Mouse (Mus musculus): ENCODE measurements around the gene Smco2.

Smco2 gene

GRCm38 (mm10) chr6:146850050-146850449 lies at the start of gene Smco2:
Smco2 (plus strand) TSS chr6:146850104.
- in situ Hi-C loops (cut with MseI, MboI), result no loop called here

GRCm38 (mm10) chr6:146809991-146810390 lies 39.9 kb upstream of the Smco2 start:
- in situ Hi-C loops (cut with MseI, MboI), result no loop called here

- in situ Hi-C loops (cut with MseI, MboI), result no loop called here
These were observed 36.9 kb upstream of the Smco2 start for GRCm38 (mm10) chr6:146813007-146813406.

- in situ Hi-C loops (cut with MseI, MboI), result no loop called here
These were observed 29.5 kb upstream of the Smco2 start for GRCm38 (mm10) chr6:146820177-146820965.

GRCm38 (mm10) chr6:146821958-146822357 lies 27.9 kb upstream of the Smco2 start:
- in situ Hi-C loops (cut with MseI, MboI), result no loop called here

GRCm38 (mm10) chr6:146824727-146825486 lies 25.0 kb upstream of the Smco2 start:
- in situ Hi-C loops (cut with MseI, MboI), result loop anchor here in 1 of 2 experiments (25.0 kb wide), 1 partner anchor 412 kb away; no protein-coding TSS in a partner anchor

- in situ Hi-C loops (cut with MseI, MboI), result loop anchor here in 1 of 2 experiments (25.0 kb wide), 1 partner anchor 412 kb away; no protein-coding TSS in a partner anchor
These were observed 24.5 kb upstream of the Smco2 start for GRCm38 (mm10) chr6:146825487-146825773.

GRCm38 (mm10) chr6:146831320-146831719 lies 18.6 kb upstream of the Smco2 start:
- in situ Hi-C loops (cut with MseI, MboI), result loop anchor here (5.0 to 25.0 kb wide), 3 partner anchors 161 to 406 kb away; no protein-coding TSS in a partner anchor

- in situ Hi-C loops (cut with MseI, MboI), result loop anchor here (5.0 to 25.0 kb wide), 3 partner anchors 159 to 404 kb away; no protein-coding TSS in a partner anchor
These were observed 16.2 kb upstream of the Smco2 start for GRCm38 (mm10) chr6:146833485-146834314.

- in situ Hi-C loops (cut with MseI, MboI), result loop anchor here (5.0 to 25.0 kb wide), 3 partner anchors 158 to 403 kb away; no protein-coding TSS in a partner anchor
These were observed 15.6 kb upstream of the Smco2 start for GRCm38 (mm10) chr6:146834342-146834741.

GRCm38 (mm10) chr6:146835784-146836183 lies 14.1 kb upstream of the Smco2 start:
- in situ Hi-C loops (cut with MseI, MboI), result loop anchor here in 1 of 2 experiments (10.0 to 25.0 kb wide), 2 partner anchors 159 to 402 kb away; no protein-coding TSS in a partner anchor

- in situ Hi-C loops (cut with MseI, MboI), result loop anchor here in 1 of 2 experiments (10.0 to 25.0 kb wide), 2 partner anchors 157 to 400 kb away; no protein-coding TSS in a partner anchor
These were observed 12.6 kb upstream of the Smco2 start for GRCm38 (mm10) chr6:146837316-146837715.

- in situ Hi-C loops (cut with MseI, MboI), result loop anchor here in 1 of 2 experiments (10.0 to 25.0 kb wide), 2 partner anchors 156 to 399 kb away; no protein-coding TSS in a partner anchor
These were observed 11.5 kb upstream of the Smco2 start for GRCm38 (mm10) chr6:146838366-146838765.

- in situ Hi-C loops (cut with MseI, MboI), result loop anchor here in 1 of 2 experiments (10.0 to 25.0 kb wide), 2 partner anchors 156 to 398 kb away; no protein-coding TSS in a partner anchor
These were observed 11.0 kb upstream of the Smco2 start for GRCm38 (mm10) chr6:146838863-146839262.

- in situ Hi-C loops (cut with MseI, MboI), result loop anchor here in 1 of 2 experiments (25.0 kb wide), 1 partner anchor 392 kb away; no protein-coding TSS in a partner anchor
These were observed 5.0 kb upstream of the Smco2 start for GRCm38 (mm10) chr6:146844867-146845266.

GRCm38 (mm10) chr6:146845347-146845746 lies 4.6 kb upstream of the Smco2 start:
- in situ Hi-C loops (cut with MseI, MboI), result loop anchor here in 1 of 2 experiments (25.0 kb wide), 1 partner anchor 392 kb away; no protein-coding TSS in a partner anchor

GRCm38 (mm10) chr6:146845961-146846750 lies 3.7 kb upstream of the Smco2 start:
- in situ Hi-C loops (cut with MseI, MboI), result loop anchor here in 1 of 2 experiments (25.0 kb wide), 1 partner anchor 391 kb away; no protein-coding TSS in a partner anchor

- in situ Hi-C loops (cut with MseI, MboI), result loop anchor here in 1 of 2 experiments (25.0 kb wide), 1 partner anchor 390 kb away; no protein-coding TSS in a partner anchor
These were observed 2.5 kb upstream of the Smco2 start for GRCm38 (mm10) chr6:146847402-146847801.

GRCm38 (mm10) chr6:146848281-146848680 lies 1.6 kb upstream of the Smco2 start:
- in situ Hi-C loops (cut with MseI, MboI), result loop anchor here in 1 of 2 experiments (25.0 kb wide), 1 partner anchor 389 kb away; no protein-coding TSS in a partner anchor

- in situ Hi-C loops (cut with MseI, MboI), result no loop called here
These were observed 2.0 kb downstream of the Smco2 start for GRCm38 (mm10) chr6:146851916-146852315.

All from mouse trophoblast stem cell (cell line).